Mouse (Mus musculus) liver, embryonic 14.5 days (tissue): ENCODE measurements around the gene Masp2.

ENCODE experiments used
- CTCF ChIP-seq: IDR thresholded peaks from 2 replicates; pipeline ENCODE4 v1.5.1; 2016; ENCODE audit warnings: antibody characterized with exemption, low read depth, control low read depth
- EP300 ChIP-seq: IDR thresholded peaks from 2 replicates; pipeline ENCODE4 v1.6.1; 2016; ENCODE audit warnings: antibody characterized with exemption, low read depth

- no peak for TF ChIP-seq CTCF
- TF ChIP-seq EP300: no peak
Observed at GRCm38 (mm10) chr4:148612557-148612956, 10.2 kb downstream of the Masp2 start.
